15 mouse cellular contexts compared by ENCODE assay signal in the genomic region with DNA sequence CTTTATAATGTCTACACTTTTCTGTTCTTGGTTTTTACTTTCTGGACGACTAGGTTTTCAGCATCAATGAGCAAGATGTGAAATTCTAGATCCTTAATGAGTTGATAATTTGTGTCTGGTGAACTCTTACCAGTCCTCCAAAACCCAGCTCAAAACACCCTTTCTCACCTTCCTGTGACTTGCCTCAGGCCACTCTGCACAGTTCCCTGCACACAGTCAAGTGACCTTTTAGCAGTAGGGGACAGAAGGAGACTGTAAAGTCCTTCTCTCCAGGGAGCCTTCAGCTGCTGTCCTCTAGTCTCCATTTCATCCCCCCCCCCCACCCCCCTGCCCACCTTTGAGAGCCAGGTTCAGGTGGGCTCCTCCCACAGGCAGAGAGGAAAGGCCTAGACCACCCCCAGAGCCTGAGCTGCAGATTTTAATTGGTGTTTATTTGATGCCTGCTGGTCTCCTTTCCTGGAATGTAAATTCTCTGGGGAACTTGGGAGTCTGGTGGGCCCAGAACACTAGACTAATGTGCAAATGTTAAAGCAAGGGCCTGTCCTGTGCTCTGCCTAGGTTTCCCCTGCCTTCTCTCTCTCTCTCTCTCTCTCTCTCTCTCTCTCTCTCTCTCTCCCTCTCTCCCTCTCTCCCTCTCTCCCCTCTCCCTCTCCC.
DNase-seq lines count a peak whose midpoint lies in the region; ATAC-seq lines count a peak whose summit lies in the region.
"Had no signal": no experiment of that assay in that cellular context is flagged by ENCODE, and none has a peak within 500 bp of the region (broad histone marks: within the 10 kb centered on the region; RNA-seq: fewer than 3 reads in every experiment).

No protein-coding gene starts in this region.

- H3K27me3 ChIP-seq in kidney, embryonic 16.5 days (ENCODE audit: insufficient read depth, low read length) = no peaks in the 10 kb centered on the region
- no peaks in the 10 kb centered on the region for H3K27me3 ChIP-seq in embryonic facial prominence, embryonic 15.5 days
- no peaks in the 10 kb centered on the region for H3K27me3 ChIP-seq in limb, embryonic 15.5 days
- H3K27me3 ChIP-seq: forebrain, embryonic 13.5 days; hindbrain, embryonic 15.5 days had no signal

- DNase-seq in embryo, embryonic 11 days = peak; percentile 34
- DNase-seq in embryo, embryonic 9.5 days (ENCODE audit: extremely low spot score) = no peak
- no peak for DNase-seq in kidney, postnatal 36 days
- no peak for DNase-seq in frontal cortex, postnatal 10 days (ENCODE audit: low spot score in 2 of 2)
- DNase-seq: cerebellum, adult 9-11 months; liver, postnatal 0 days; lung, postnatal 4 days; midbrain, embryonic 14.5 days; thymus, postnatal 14 days had no signal

- H3K4me2 ChIP-seq in kidney, embryonic 16.5 days (replicated peaks; ENCODE audit: low read depth, low read length) = no peak overlapping the region
- H3K4me2 ChIP-seq in embryonic facial prominence, embryonic 15.5 days (replicated peaks) = no peak overlapping the region
- no peak overlapping the region for H3K4me2 ChIP-seq in limb, embryonic 15.5 days
- H3K4me2 ChIP-seq: forebrain, embryonic 13.5 days; hindbrain, embryonic 15.5 days had no signal

- 21% methylated on average over 1 of the region's 1 CpGs for WGBS in kidney, embryonic 16.5 days
- 41% methylated on average over 1 of the region's 1 CpGs for WGBS in embryonic facial prominence, embryonic 15.5 days
- 30% methylated on average over 1 of the region's 1 CpGs for WGBS in limb, embryonic 15.5 days

- H3K36me3 ChIP-seq in kidney, embryonic 16.5 days (ENCODE audit: insufficient read depth, low read length) = no peaks in the 10 kb centered on the region
- no peaks in the 10 kb centered on the region for H3K36me3 ChIP-seq in embryonic facial prominence, embryonic 15.5 days
- no peaks in the 10 kb centered on the region for H3K36me3 ChIP-seq in limb, embryonic 15.5 days
- H3K36me3 ChIP-seq: hindbrain, embryonic 15.5 days had no signal

- no peaks in the 10 kb centered on the region for H3K9me3 ChIP-seq in kidney, embryonic 16.5 days (ENCODE audit: low read length)
- no peaks in the 10 kb centered on the region for H3K9me3 ChIP-seq in embryonic facial prominence, embryonic 15.5 days (replicated peaks)
- H3K9me3 ChIP-seq in limb, embryonic 15.5 days = no peaks in the 10 kb centered on the region
- H3K9me3 ChIP-seq: forebrain, embryonic 13.5 days; hindbrain, embryonic 15.5 days had no signal

- peak; percentile 29 for ATAC-seq in kidney, embryonic 16.5 days (ENCODE audit: low FRiP score, low TSS enrichment)
- no peak for ATAC-seq in embryonic facial prominence, embryonic 15.5 days (ENCODE audit: insufficient number of reproducible peaks, low FRiP score, low TSS enrichment, low read depth)
- ATAC-seq in limb, embryonic 15.5 days (ENCODE audit: insufficient number of reproducible peaks, low FRiP score, low TSS enrichment, low read depth) = no peak
- no peak for ATAC-seq in megakaryocyte progenitor cell, adult 5-6 weeks (replicated peaks; ENCODE audit: poor library complexity)
- ATAC-seq: forebrain, embryonic 13.5 days; liver, postnatal 0 days had no signal

- no peak overlapping the region for H3K4me3 ChIP-seq in kidney, embryonic 16.5 days (ENCODE audit: low read length)
- H3K4me3 ChIP-seq in embryonic facial prominence, embryonic 15.5 days (replicated peaks) = no peak overlapping the region
- H3K4me3 ChIP-seq in limb, embryonic 15.5 days = no peak overlapping the region
- H3K4me3 ChIP-seq: forebrain, embryonic 13.5 days; hindbrain, embryonic 15.5 days had no signal

- peak overlapping the region; percentile 52 for H3K27ac ChIP-seq in kidney, embryonic 16.5 days (ENCODE audit: low read length)
- H3K27ac ChIP-seq in embryonic facial prominence, embryonic 15.5 days (replicated peaks) = peak overlapping the region; percentile 74
- H3K27ac ChIP-seq in limb, embryonic 15.5 days = peak overlapping the region; percentile 66; the same call in 1 of the 2 replicates
- H3K27ac ChIP-seq: forebrain, embryonic 13.5 days; hindbrain, embryonic 15.5 days had no signal

- peaks cover 41% of the 10 kb centered on the region for H3K4me1 ChIP-seq in kidney, embryonic 16.5 days (ENCODE audit: insufficient read depth, low read length)
- H3K4me1 ChIP-seq in embryonic facial prominence, embryonic 15.5 days = peaks cover 46% of the 10 kb centered on the region
- H3K4me1 ChIP-seq in limb, embryonic 15.5 days = peaks cover 40% of the 10 kb centered on the region

- H3K9ac ChIP-seq in kidney, embryonic 16.5 days (replicated peaks; ENCODE audit: low read length) = no peak overlapping the region
- H3K9ac ChIP-seq in embryonic facial prominence, embryonic 15.5 days = no peak overlapping the region
- no peak overlapping the region for H3K9ac ChIP-seq in limb, embryonic 15.5 days
- H3K9ac ChIP-seq: forebrain, embryonic 13.5 days; hindbrain, embryonic 15.5 days; liver, postnatal 0 days had no signal
